Mouse (Mus musculus): ENCODE measurements around the gene Dmrtc1a. TPM values are rescaled to one million over a fixed set of nuclear protein-coding genes. Genes with fewer than 3 reads are reported as not detected.
"Not testable (repeated sequence)": the region's sequence is repeated elsewhere in the genome, so short reads cannot be mapped to it uniquely, and the experiment has no call there.

Dmrtc1a gene
- 29.7 and 37.5 TPM in 2 replicates for polyA plus RNA-seq (2012; rRNA removed)

GRCm38 (mm10) chrX:102908587-102908986 is at the start of gene Dmrtc1a, which contains the start of gene 1700011M02Rik:
Gene Dmrtc1a, minus strand, starts transcription at chrX:102908687.
Gene 1700011M02Rik, plus strand, starts transcription at chrX:102908905.
- not testable (repeated sequence) for H3K4me1 ChIP-seq (ENCODE audit: control insufficient read depth, insufficient read depth, low read length); H3K27ac ChIP-seq (ENCODE audit: control insufficient read depth, insufficient read depth, low read depth, low read length); H3K36me3 ChIP-seq (ENCODE audit: control insufficient read depth, insufficient read depth, low read length); H3K27me3 ChIP-seq (ENCODE audit: control insufficient read depth, insufficient read depth, low read length)
- peak within 1 kb of the TSS; percentile 8 for H3K4me3 ChIP-seq (ENCODE audit: control insufficient read depth, low read depth, low read length)

- not testable (repeated sequence) for H3K36me3 ChIP-seq (ENCODE audit: control insufficient read depth, insufficient read depth, low read length); H3K4me3 ChIP-seq (ENCODE audit: control insufficient read depth, low read depth, low read length); H3K27me3 ChIP-seq (ENCODE audit: control insufficient read depth, insufficient read depth, low read length); H3K4me1 ChIP-seq (ENCODE audit: control insufficient read depth, insufficient read depth, low read length); H3K27ac ChIP-seq (ENCODE audit: control insufficient read depth, insufficient read depth, low read depth, low read length)
These were observed 41.6 kb upstream of the Dmrtc1a start for GRCm38 (mm10) chrX:102950136-102950535.

GRCm38 (mm10) chrX:102936743-102937142 is 28.3 kb upstream of the Dmrtc1a start:
- no peak overlapping the region for H3K27ac ChIP-seq (ENCODE audit: control insufficient read depth, insufficient read depth, low read depth, low read length)
- H3K4me3 ChIP-seq (ENCODE audit: control insufficient read depth, low read depth, low read length) = no peak overlapping the region
- H3K36me3 ChIP-seq (ENCODE audit: control insufficient read depth, insufficient read depth, low read length) = no peaks in the 10 kb centered on the region
- no peak for TF ChIP-seq CTCF (IDR thresholded peaks at IDR 0.05; ENCODE audit: control insufficient read depth, insufficient read depth, insufficient replicate concordance, low read depth, low read length)
- TF ChIP-seq POLR2A (IDR thresholded peaks at IDR 0.05; ENCODE audit: control insufficient read depth, low read depth, low read length) = no peak
- H3K27me3 ChIP-seq (ENCODE audit: control insufficient read depth, insufficient read depth, low read length) = no peaks in the 10 kb centered on the region
- H3K4me1 ChIP-seq (ENCODE audit: control insufficient read depth, insufficient read depth, low read length) = peaks cover 5% of the 10 kb centered on the region

GRCm38 (mm10) chrX:102934395-102934764 is 25.9 kb upstream of the Dmrtc1a start:
- no peaks in the 10 kb centered on the region for H3K36me3 ChIP-seq (ENCODE audit: control insufficient read depth, insufficient read depth, low read length)
- peak overlapping the region; percentile 84 for H3K4me3 ChIP-seq (ENCODE audit: control insufficient read depth, low read depth, low read length)
- H3K27me3 ChIP-seq (ENCODE audit: control insufficient read depth, insufficient read depth, low read length) = no peaks in the 10 kb centered on the region
- no peak for TF ChIP-seq CTCF (IDR thresholded peaks at IDR 0.05; ENCODE audit: control insufficient read depth, insufficient read depth, insufficient replicate concordance, low read depth, low read length)
- TF ChIP-seq POLR2A (IDR thresholded peaks at IDR 0.05; ENCODE audit: control insufficient read depth, low read depth, low read length) = no peak
- peaks cover 5% of the 10 kb centered on the region for H3K4me1 ChIP-seq (ENCODE audit: control insufficient read depth, insufficient read depth, low read length)
- H3K27ac ChIP-seq (ENCODE audit: control insufficient read depth, insufficient read depth, low read depth, low read length) = no peak overlapping the region

GRCm38 (mm10) chrX:102933571-102934394 is 25.3 kb upstream of the Dmrtc1a start:
- Histone ChIP-seq H3K27ac (ENCODE audit: control insufficient read depth, insufficient read depth, low read depth, low read length) (0 out of 2 replicates have a peak overlapping the region, but pooled peaks have one; percentile 49), H3K4me1 (ENCODE audit: control insufficient read depth, insufficient read depth, low read length) (peaks cover 5% of the 10 kb centered on the region), H3K27me3 (ENCODE audit: control insufficient read depth, insufficient read depth, low read length) (no peaks in the 10 kb centered on the region), H3K4me3 (ENCODE audit: control insufficient read depth, low read depth, low read length) (peak overlapping the region; percentile 84), H3K36me3 (ENCODE audit: control insufficient read depth, insufficient read depth, low read length) (no peaks in the 10 kb centered on the region)
- TF ChIP-seq CTCF (IDR thresholded peaks at IDR 0.05; ENCODE audit: control insufficient read depth, insufficient read depth, insufficient replicate concordance, low read depth, low read length) = peak; percentile 48
- TF ChIP-seq POLR2A (IDR thresholded peaks at IDR 0.05; ENCODE audit: control insufficient read depth, low read depth, low read length) = no peak

GRCm38 (mm10) chrX:102932992-102933570 is 24.6 kb upstream of the Dmrtc1a start:
- Histone ChIP-seq H3K36me3 (ENCODE audit: control insufficient read depth, insufficient read depth, low read length) (no peaks in the 10 kb centered on the region), H3K4me1 (ENCODE audit: control insufficient read depth, insufficient read depth, low read length) (peaks cover 5% of the 10 kb centered on the region), H3K27me3 (ENCODE audit: control insufficient read depth, insufficient read depth, low read length) (no peaks in the 10 kb centered on the region), H3K4me3 (ENCODE audit: control insufficient read depth, low read depth, low read length) (peak overlapping the region; percentile 48; the same call in 1 of the 2 replicates), H3K27ac (ENCODE audit: control insufficient read depth, insufficient read depth, low read depth, low read length) (no peak overlapping the region)
- no peak for TF ChIP-seq CTCF (IDR thresholded peaks at IDR 0.05; ENCODE audit: control insufficient read depth, insufficient read depth, insufficient replicate concordance, low read depth, low read length)
- no peak for TF ChIP-seq POLR2A (IDR thresholded peaks at IDR 0.05; ENCODE audit: control insufficient read depth, low read depth, low read length)

- H3K4me3 ChIP-seq (ENCODE audit: control insufficient read depth, low read depth, low read length); H3K4me1 ChIP-seq (ENCODE audit: control insufficient read depth, insufficient read depth, low read length); H3K27me3 ChIP-seq (ENCODE audit: control insufficient read depth, insufficient read depth, low read length); H3K36me3 ChIP-seq (ENCODE audit: control insufficient read depth, insufficient read depth, low read length): not testable (repeated sequence)
- peak within 1 kb of the TSS; percentile 21; the same call in 1 of the 2 replicates for H3K27ac ChIP-seq (ENCODE audit: control insufficient read depth, insufficient read depth, low read depth, low read length)
These were observed 19.6 kb upstream of the Dmrtc1a start, which contains the start of gene 1700018G05Rik for GRCm38 (mm10) chrX:102928072-102928471. Gene 1700018G05Rik, plus strand, starts transcription at chrX:102928372.

- H3K36me3 ChIP-seq (ENCODE audit: control insufficient read depth, insufficient read depth, low read length); H3K27me3 ChIP-seq (ENCODE audit: control insufficient read depth, insufficient read depth, low read length); H3K27ac ChIP-seq (ENCODE audit: control insufficient read depth, insufficient read depth, low read depth, low read length); H3K4me3 ChIP-seq (ENCODE audit: control insufficient read depth, low read depth, low read length); H3K4me1 ChIP-seq (ENCODE audit: control insufficient read depth, insufficient read depth, low read length): not testable (repeated sequence)
These were observed 18.2 kb upstream of the Dmrtc1a start for GRCm38 (mm10) chrX:102926707-102927106.

- not testable (repeated sequence) for H3K4me3 ChIP-seq (ENCODE audit: control insufficient read depth, low read depth, low read length); H3K27ac ChIP-seq (ENCODE audit: control insufficient read depth, insufficient read depth, low read depth, low read length); H3K36me3 ChIP-seq (ENCODE audit: control insufficient read depth, insufficient read depth, low read length); H3K4me1 ChIP-seq (ENCODE audit: control insufficient read depth, insufficient read depth, low read length); H3K27me3 ChIP-seq (ENCODE audit: control insufficient read depth, insufficient read depth, low read length)
These were observed 6.3 kb upstream of the Dmrtc1a start for GRCm38 (mm10) chrX:102914823-102915222.

All from testis, adult 2 months (tissue).